In genomic region chr7:118365902-118366301, GRCm38 (mm10) we compare ENCODE assay signal across 28 mouse cellular contexts.
DNase-seq lines count a peak whose midpoint lies in the region; ATAC-seq lines count a peak whose summit lies in the region.
"Had no signal": no experiment of that assay in that cellular context is flagged by ENCODE, and none has a peak within 500 bp of the region (broad histone marks: within the 10 kb centered on the region; RNA-seq: fewer than 3 reads in every experiment).

No protein-coding gene starts in this region.

- 55% methylated on average over 3 of the region's 3 CpGs for WGBS in embryonic facial prominence, embryonic 11.5 days
- WGBS in limb, embryonic 13.5 days: 37% methylated on average over 3 of the region's 3 CpGs
- 53% methylated on average over 3 of the region's 3 CpGs for WGBS in heart, embryonic 10.5 days

- H3K4me3 ChIP-seq in embryonic facial prominence, embryonic 11.5 days (ENCODE audit: low read depth, low read length): no peak overlapping the region
- H3K4me3 ChIP-seq in limb, embryonic 13.5 days: no peak overlapping the region
- H3K4me3 ChIP-seq in heart, embryonic 10.5 days: no peak overlapping the region
- H3K4me3 ChIP-seq: forebrain, embryonic 13.5 days; hindbrain, embryonic 12.5 days; left cerebral cortex, adult 2 months; liver, embryonic 15.5 days; midbrain, embryonic 10.5 days; midbrain, embryonic 15.5 days; neural tube, embryonic 15.5 days; stomach, embryonic 15.5 days had no signal

- H3K9me3 ChIP-seq in embryonic facial prominence, embryonic 11.5 days (replicated peaks; ENCODE audit: control insufficient read depth, low read length): no peaks in the 10 kb centered on the region
- no peaks in the 10 kb centered on the region for H3K9me3 ChIP-seq in limb, embryonic 13.5 days
- no peaks in the 10 kb centered on the region for H3K9me3 ChIP-seq in heart, embryonic 10.5 days
- H3K9me3 ChIP-seq: forebrain, embryonic 13.5 days; hindbrain, embryonic 12.5 days; liver, embryonic 15.5 days; midbrain, embryonic 10.5 days; midbrain, embryonic 15.5 days; neural tube, embryonic 15.5 days; stomach, embryonic 15.5 days had no signal

- H3K36me3 ChIP-seq in embryonic facial prominence, embryonic 11.5 days (replicated peaks; ENCODE audit: control insufficient read depth, insufficient read depth, low read depth, low read length): no peaks in the 10 kb centered on the region
- H3K36me3 ChIP-seq in limb, embryonic 13.5 days: no peaks in the 10 kb centered on the region
- no peaks in the 10 kb centered on the region for H3K36me3 ChIP-seq in heart, embryonic 10.5 days
- H3K36me3 ChIP-seq: hindbrain, embryonic 12.5 days; liver, embryonic 15.5 days; midbrain, embryonic 10.5 days; midbrain, embryonic 15.5 days; neural tube, embryonic 15.5 days; stomach, embryonic 15.5 days had no signal

- peak; percentile 23 for DNase-seq in embryo, embryonic 11 days
- peak; percentile 60 for DNase-seq in embryonic facial prominence, embryonic 11.5 days (ENCODE audit: low spot score)
- DNase-seq in forelimb bud, embryonic 11.5 days (ENCODE audit: low read depth, low spot score): peak; percentile 46
- no peak for DNase-seq in lung, postnatal 4 days
- DNase-seq in heart, embryonic 10.5 days (ENCODE audit: low spot score): no peak
- no peak for DNase-seq in cerebellum, postnatal 25 days
- DNase-seq: adrenal gland, postnatal 25 days; B cell, adult 2 months; cerebellum, adult 11-12 months; cerebellum, postnatal 10 days; heart, postnatal 14 days; kidney, postnatal 10 days; lung, embryonic 14.5 days; lung, postnatal 14 days; retina, postnatal 1 day; right cerebral cortex, postnatal 14 days; thymus, postnatal 25 days had no signal

- no peak overlapping the region for H3K27ac ChIP-seq in embryonic facial prominence, embryonic 11.5 days (replicated peaks; ENCODE audit: low read depth, low read length)
- no peak overlapping the region for H3K27ac ChIP-seq in limb, embryonic 13.5 days
- no peak overlapping the region for H3K27ac ChIP-seq in heart, embryonic 10.5 days
- H3K27ac ChIP-seq: forebrain, embryonic 13.5 days; hindbrain, embryonic 12.5 days; hindbrain, postnatal 0 days; liver, embryonic 15.5 days; midbrain, embryonic 10.5 days; midbrain, embryonic 15.5 days; neural tube, embryonic 15.5 days; stomach, embryonic 15.5 days had no signal

- no peak overlapping the region for H3K9ac ChIP-seq in embryonic facial prominence, embryonic 11.5 days (replicated peaks; ENCODE audit: low read length)
- H3K9ac ChIP-seq in limb, embryonic 13.5 days: no peak overlapping the region
- H3K9ac ChIP-seq: forebrain, embryonic 13.5 days; hindbrain, embryonic 12.5 days; liver, embryonic 15.5 days; lung, embryonic 14.5 days; midbrain, embryonic 15.5 days; neural tube, embryonic 15.5 days; stomach, embryonic 15.5 days had no signal

- H3K4me1 ChIP-seq in embryonic facial prominence, embryonic 11.5 days (ENCODE audit: control insufficient read depth, insufficient read depth, low read length): 0 out of 2 replicates have a peak, but pooled peaks cover 2% of the 10 kb centered on the region
- peaks cover 24% of the 10 kb centered on the region for H3K4me1 ChIP-seq in limb, embryonic 13.5 days
- H3K4me1 ChIP-seq in heart, embryonic 10.5 days: no peaks in the 10 kb centered on the region
- H3K4me1 ChIP-seq: liver, embryonic 15.5 days; midbrain, embryonic 15.5 days; stomach, embryonic 15.5 days had no signal

- ATAC-seq in embryonic facial prominence, embryonic 11.5 days (replicated peaks; ENCODE audit: insufficient number of reproducible peaks, low FRiP score, low TSS enrichment, low read depth): peak; percentile 75; the same call in 1 of the 2 replicates
- ATAC-seq in limb, embryonic 13.5 days (ENCODE audit: low FRiP score, low read depth): peak; percentile 57; the same call in 1 of the 2 replicates
- ATAC-seq: forebrain, embryonic 13.5 days; hindbrain, postnatal 0 days; intestine, embryonic 16.5 days; midbrain, embryonic 15.5 days had no signal

- no peak overlapping the region for H3K4me2 ChIP-seq in embryonic facial prominence, embryonic 11.5 days (ENCODE audit: low read depth, low read length)
- no peak overlapping the region for H3K4me2 ChIP-seq in limb, embryonic 13.5 days (replicated peaks)
- H3K4me2 ChIP-seq: forebrain, embryonic 13.5 days; hindbrain, embryonic 12.5 days; liver, embryonic 15.5 days; lung, embryonic 14.5 days; midbrain, embryonic 15.5 days; neural tube, embryonic 15.5 days; stomach, embryonic 15.5 days had no signal

- H3K27me3 ChIP-seq in embryonic facial prominence, embryonic 11.5 days (ENCODE audit: control insufficient read depth, insufficient read depth, low read length): no peaks in the 10 kb centered on the region
- no peaks in the 10 kb centered on the region for H3K27me3 ChIP-seq in limb, embryonic 13.5 days
- H3K27me3 ChIP-seq in heart, embryonic 10.5 days (ENCODE audit: insufficient read depth, poor library complexity, severe bottlenecking): no peaks in the 10 kb centered on the region
- H3K27me3 ChIP-seq: forebrain, embryonic 13.5 days; hindbrain, embryonic 12.5 days; liver, embryonic 15.5 days; midbrain, embryonic 15.5 days; stomach, embryonic 15.5 days had no signal

Comparison
In these comparisons a context has a peak if more than half of its experiments do, and no peak if none do; other contexts are left out.
1. DNase-seq: peak in embryo, embryonic 11 days (single experiment), embryonic facial prominence, embryonic 11.5 days (single experiment) and forelimb bud, embryonic 11.5 days (single experiment); none in lung, postnatal 4 days (0 of 2), heart, embryonic 10.5 days (single experiment) and cerebellum, postnatal 25 days (0 of 2).